Mouse (Mus musculus): ENCODE results near the gene Itpa. TPM values are rescaled to one million over a fixed set of nuclear protein-coding genes. Genes with fewer than 3 reads are reported as not detected.

The Itpa gene
- total RNA-seq, 4 experiments from 2014 or later, result 15.9 to 18.9 (median 18.3) TPM

- DNase-seq (ENCODE audit: low spot score), result no peak
These were observed 11.6 kb upstream of the Itpa start for GRCm38 (mm10) chr2:130655660-130656339.

- no peak for DNase-seq (ENCODE audit: low spot score)
These were observed 10.9 kb upstream of the Itpa start for GRCm38 (mm10) chr2:130656536-130656935.

GRCm38 (mm10) chr2:130657541-130657940 is 9.9 kb upstream of the Itpa start:
- no peak for DNase-seq (ENCODE audit: low spot score)

- DNase-seq (ENCODE audit: low spot score), result no peak
These were observed 8.9 kb upstream of the Itpa start for GRCm38 (mm10) chr2:130658530-130658929.

- no peak for DNase-seq (ENCODE audit: low spot score)
These were observed 4.1 kb upstream of the Itpa start for GRCm38 (mm10) chr2:130663342-130663741.

- DNase-seq (ENCODE audit: low spot score), result peak; percentile 93
These were observed 3.2 kb upstream of the Itpa start, which contains the start of gene Ddrgk1 for GRCm38 (mm10) chr2:130664102-130664701. TSS of gene Ddrgk1 (minus strand) at chr2:130664659.

- DNase-seq (ENCODE audit: low spot score), result no peak
These were observed 9.8 kb downstream of the Itpa start for GRCm38 (mm10) chr2:130677211-130677610.

- DNase-seq (ENCODE audit: low spot score), result no peak
These were observed 11.7 kb downstream of the Itpa start for GRCm38 (mm10) chr2:130679154-130679553.

GRCm38 (mm10) chr2:130679899-130680298 is 12.5 kb downstream of the Itpa start:
- DNase-seq (ENCODE audit: low spot score), result no peak

- DNase-seq (ENCODE audit: low spot score), result no peak
These were observed 14.1 kb downstream of the Itpa start for GRCm38 (mm10) chr2:130681531-130681930.

- DNase-seq (ENCODE audit: low spot score), result no peak
These were observed 18.0 kb downstream of the Itpa start for GRCm38 (mm10) chr2:130685426-130685825.

- DNase-seq (ENCODE audit: low spot score), result no peak
These were observed 21.6 kb downstream of the Itpa start for GRCm38 (mm10) chr2:130689011-130689410.

- DNase-seq (ENCODE audit: low spot score), result no peak
These were observed 26.2 kb downstream of the Itpa start for GRCm38 (mm10) chr2:130693563-130693962.

- DNase-seq (ENCODE audit: low spot score), result no peak
These were observed 29.3 kb downstream of the Itpa start for GRCm38 (mm10) chr2:130696700-130697152.

GRCm38 (mm10) chr2:130697153-130697810 is 29.9 kb downstream of the Itpa start, which contains the start of gene Slc4a11:
TSS of gene Slc4a11 (minus strand) at chr2:130697519.
- DNase-seq (ENCODE audit: low spot score), result peak; percentile 11

- DNase-seq (ENCODE audit: low spot score), result no peak
These were observed 30.4 kb downstream of the Itpa start for GRCm38 (mm10) chr2:130697821-130698266.

GRCm38 (mm10) chr2:130704040-130705001 is 36.9 kb downstream of the Itpa start:
- DNase-seq (ENCODE audit: low spot score), result no peak

GRCm38 (mm10) chr2:130705178-130705577 is 37.8 kb downstream of the Itpa start:
- no peak for DNase-seq (ENCODE audit: low spot score)

GRCm38 (mm10) chr2:130706602-130707001 is 39.2 kb downstream of the Itpa start:
- DNase-seq (ENCODE audit: low spot score), result no peak

GRCm38 (mm10) chr2:130707057-130707456 is 39.6 kb downstream of the Itpa start:
- DNase-seq (ENCODE audit: low spot score), result no peak

- no peak for DNase-seq (ENCODE audit: low spot score)
These were observed 50.5 kb downstream of the Itpa start for GRCm38 (mm10) chr2:130717951-130718350.

All from heart, adult 8-10 months (tissue).